Mouse (Mus musculus) kidney, postnatal 0 days (tissue): ENCODE measurements at regions not wholly inside any gene's neighbourhood (a gene's known extent, or its start where the extent isn't known, plus 50 kb on each side); places are given as distances from the start of the nearest gene placed in this dataset.

Source experiments
- ATAC-seq: fragments of 200-750 bp; cut with Nextera tagmentation; replicated peaks from 2 replicates; pipeline ENCODE4 v1.8.0; 2017; ENCODE audit warnings: low read depth, moderate number of reproducible peaks, moderate TSS enrichment, moderate library complexity; ENCODE audit not compliant: low FRiP score
- DNase-seq: peaks from one replicate; pipeline ENCODE4 v3.0.0-alpha.2; 2016; ENCODE audit warnings: low spot score
- H3K27ac ChIP-seq: fragments of 300-500 bp; sonication (generic); 2 replicates; pipeline ENCODE4 v1.5.1; 2014; ENCODE audit warnings: mild to moderate bottlenecking
- H3K27me3 ChIP-seq: fragments of 300-500 bp; sonication (generic); 2 replicates; pipeline ENCODE4 v1.6.1; 2014; ENCODE audit warnings: low read length, mixed read lengths; ENCODE audit not compliant: insufficient read depth
- H3K36me3 ChIP-seq: fragments of 300-500 bp; sonication (generic); 2 replicates; pipeline ENCODE4 v1.6.1; 2014; ENCODE audit warnings: low read length, mixed read lengths; ENCODE audit not compliant: insufficient read depth
- H3K4me1 ChIP-seq: fragments of 300-500 bp; sonication (generic); replicated peaks from 2 replicates; pipeline ENCODE4 v1.6.1; 2014; ENCODE audit warnings: antibody characterized with exemption, low read length, mixed read lengths; ENCODE audit not compliant: insufficient read depth
- H3K4me2 ChIP-seq: fragments of 300-500 bp; sonication (generic); 2 replicates; pipeline ENCODE4 v1.6.1; 2014; ENCODE audit warnings: mild to moderate bottlenecking, low read length, moderate library complexity, mixed read lengths
- H3K4me3 ChIP-seq: fragments of 300-500 bp; sonication (generic); replicated peaks from 2 replicates; pipeline ENCODE4 v1.5.1; 2014; ENCODE audit warnings: low read depth, low read length
- H3K9ac ChIP-seq: fragments of 300-500 bp; sonication (generic); 2 replicates; pipeline ENCODE4 v1.6.1; 2014; ENCODE audit warnings: low read depth, low read length
- H3K9me3 ChIP-seq: fragments of 300-500 bp; sonication (generic); replicated peaks from 2 replicates; pipeline ENCODE4 v1.6.1; 2016; ENCODE audit warnings: low read length, inconsistent platforms, mixed read lengths
- CTCF ChIP-seq: IDR thresholded peaks from 2 replicates; pipeline ENCODE4 v1.5.1; 2016; ENCODE audit warnings: antibody characterized with exemption, low read depth, mild to moderate bottlenecking, moderate library complexity
- WGBS: fragments of 180-500 bp; shearing (Covaris S2); extraction: QIAGEN DNeasy Blood & Tissue Kit; methylation state at CpG from one replicate; pipeline ENCODE4 v1.1.7; 2014; 5-methylcytosine and 5-hydroxymethylcytosine counted together

- Histone ChIP-seq H3K4me1 (no peaks in the 10 kb centered on the region), H3K27me3 (no peaks in the 10 kb centered on the region), H3K9ac (no peak overlapping the region), H3K4me2 (no peak overlapping the region), H3K9me3 (no peaks in the 10 kb centered on the region), H3K4me3 (no peak overlapping the region), H3K36me3 (no peaks in the 10 kb centered on the region), H3K27ac (no peak overlapping the region)
- no peak for TF ChIP-seq CTCF
- WGBS, result 78% methylated on average over 6 of the region's 6 CpGs
- ATAC-seq (no peak), DNase-seq (no peak)
Measured at GRCm38 (mm10) chr1:113989676-113990296, 1694.8 kb upstream of the Cntnap5a start.

- H3K4me2 ChIP-seq, result no peak overlapping the region
- no peaks in the 10 kb centered on the region for H3K27me3 ChIP-seq
- H3K4me3 ChIP-seq, result no peak overlapping the region
- no peaks in the 10 kb centered on the region for H3K4me1 ChIP-seq
- H3K9ac ChIP-seq, result no peak overlapping the region
- no peaks in the 10 kb centered on the region for H3K36me3 ChIP-seq
- no peaks in the 10 kb centered on the region for H3K9me3 ChIP-seq
- no peak for DNase-seq
- no peak overlapping the region for H3K27ac ChIP-seq
- ATAC-seq, result no peak
- TF ChIP-seq CTCF, result no peak
- 49% methylated on average over 2 of the region's 2 CpGs for WGBS
Measured at GRCm38 (mm10) chr1:113992488-113992887, 1692.1 kb upstream of the Cntnap5a start.

- DNase-seq, result peak; percentile 16
- H3K4me2 ChIP-seq, result no peak overlapping the region
Measured at GRCm38 (mm10) chr1:114037877-114038276, 1646.7 kb upstream of the Cntnap5a start.

GRCm38 (mm10) chr1:114039383-114039782, 1645.2 kb upstream of the Cntnap5a start:
- TF ChIP-seq CTCF, result no peak
- Histone ChIP-seq H3K36me3 (no peaks in the 10 kb centered on the region), H3K27me3 (no peaks in the 10 kb centered on the region), H3K4me2 (no peak overlapping the region), H3K9me3 (no peaks in the 10 kb centered on the region), H3K4me1 (no peaks in the 10 kb centered on the region), H3K27ac (no peak overlapping the region), H3K9ac (no peak overlapping the region), H3K4me3 (no peak overlapping the region)
- DNase-seq (peak; percentile 88), ATAC-seq (peak; percentile 73)
- WGBS, result 30% methylated on average over 1 of the region's 1 CpGs

More at GRCm38 (mm10) chr1:114037877-114038276, 1646.7 kb upstream of the Cntnap5a start:
- Histone ChIP-seq H3K36me3 (no peaks in the 10 kb centered on the region), H3K4me1 (no peaks in the 10 kb centered on the region), H3K9me3 (no peaks in the 10 kb centered on the region), H3K9ac (no peak overlapping the region), H3K27ac (no peak overlapping the region), H3K4me3 (no peak overlapping the region), H3K27me3 (no peaks in the 10 kb centered on the region)
- no peak for ATAC-seq
- no peak for TF ChIP-seq CTCF

GRCm38 (mm10) chr1:114063097-114063496, 1621.5 kb upstream of the Cntnap5a start:
- no peaks in the 10 kb centered on the region for H3K9me3 ChIP-seq
- TF ChIP-seq CTCF, result no peak
- no peak overlapping the region for H3K4me2 ChIP-seq
- no peaks in the 10 kb centered on the region for H3K4me1 ChIP-seq
- no peak for DNase-seq
- no peak for ATAC-seq
- no peaks in the 10 kb centered on the region for H3K27me3 ChIP-seq
- no peak overlapping the region for H3K9ac ChIP-seq
- 80% methylated on average over 2 of the region's 2 CpGs for WGBS
- H3K4me3 ChIP-seq, result no peak overlapping the region
- no peak overlapping the region for H3K27ac ChIP-seq
- no peaks in the 10 kb centered on the region for H3K36me3 ChIP-seq

GRCm38 (mm10) chr1:114074506-114074905, 1610.0 kb upstream of the Cntnap5a start:
- no peak for TF ChIP-seq CTCF
- Histone ChIP-seq H3K4me2 (no peak overlapping the region), H3K9ac (no peak overlapping the region), H3K27ac (no peak overlapping the region), H3K27me3 (no peaks in the 10 kb centered on the region), H3K4me3 (no peak overlapping the region), H3K4me1 (no peaks in the 10 kb centered on the region), H3K9me3 (no peaks in the 10 kb centered on the region), H3K36me3 (no peaks in the 10 kb centered on the region)
- ATAC-seq (no peak), DNase-seq (no peak)
